Mouse (Mus musculus) central nervous system, embryonic 11.5 days (tissue): ENCODE data around the gene Mmd. TPM values are rescaled to one million over a fixed set of nuclear protein-coding genes. Genes with fewer than 3 reads are reported as not detected.

ENCODE experiments used
- polyA plus RNA-seq: library from polyadenylated mRNA; depleted of rRNA; stranded (reverse); fragments of >200 nt; gene quantifications from 2 replicates; pipeline ENCODE4 v1.2.3, GENCODE M21; 2012; rRNA removed

Gene Mmd
- polyA plus RNA-seq, result 22.8 and 37.6 TPM in 2 replicates

GRCm38 (mm10) chr11:90249025-90249650 is at the start of gene Mmd:
Mmd (plus strand) TSS chr11:90249456.

Other genes starting within 250 kb of the Mmd start
- 5.1 and 6.7 TPM in 2 replicates for gene Pctp, start 246.6 kb upstream of the Mmd start, polyA plus RNA-seq
- gene Tmem100, start 219.1 kb upstream of the Mmd start, polyA plus RNA-seq, result 4.0 and 6.0 TPM in 2 replicates
- 8.3 and 9.9 TPM in 2 replicates for gene Gm45716, start 61.8 kb upstream of the Mmd start, polyA plus RNA-seq
- gene Hlf, start 141.4 kb downstream of the Mmd start, polyA plus RNA-seq, result 1.6 and 2.5 TPM in 2 replicates